Mouse (Mus musculus) liver, embryonic 14.5 days (tissue): ENCODE data around the gene Rec114. TPM values are rescaled to one million over a fixed set of nuclear protein-coding genes. Genes with fewer than 3 reads are reported as not detected.

Experiments
- ATAC-seq: fragments of 200-750 bp; cut with Nextera tagmentation; 2 replicates; pipeline ENCODE4 v1.8.0; 2017; ENCODE audit warnings: moderate number of reproducible peaks, mild to moderate bottlenecking, moderate library complexity; ENCODE audit not compliant: insufficient read depth
- DNase-seq, 3 experiments: peaks; one replicate each; pipeline ENCODE4 v3.0.0-alpha.2; 2012 to 2013; ENCODE audit warnings: low read depth in 3 of 3, low spot score in 3 of 3
- H3K27ac ChIP-seq: fragments of 300-500 bp; sonication (generic); 2 replicates; pipeline ENCODE4 v1.5.1; 2014; ENCODE audit warnings: moderate library complexity, mild to moderate bottlenecking, control low read depth, inconsistent platforms
- H3K27me3 ChIP-seq: fragments of 300-500 bp; sonication (generic); 2 replicates; pipeline ENCODE4 v1.6.1; 2014; ENCODE audit warnings: mild to moderate bottlenecking, low read length, moderate library complexity; ENCODE audit not compliant: control insufficient read depth, insufficient read depth
- H3K36me3 ChIP-seq: fragments of 300-500 bp; sonication (generic); replicated peaks from 2 replicates; pipeline ENCODE4 v1.6.1; 2014; ENCODE audit warnings: low read depth; ENCODE audit not compliant: control insufficient read depth, insufficient read depth
- H3K4me1 ChIP-seq, 2 experiments: fragments of 200-500 bp in 1 of 2; fragments of 300-500 bp in 1 of 2; sonication (generic) in 1 of 2; replicated peaks; 2 replicates each; pipeline ENCODE4 v1.6.1; 2012 to 2014; ENCODE audit warnings: antibody characterized with exemption in 1 of 2, inconsistent platforms in 1 of 2, low read length in 1 of 2; ENCODE audit not compliant: control insufficient read depth in 2 of 2, insufficient read depth in 2 of 2
- H3K4me2 ChIP-seq: fragments of 300-500 bp; sonication (generic); 2 replicates; pipeline ENCODE4 v1.6.1; 2014; ENCODE audit warnings: low read depth, mild to moderate bottlenecking, control low read depth, moderate library complexity
- H3K4me3 ChIP-seq, 2 experiments: fragments of 200-500 bp in 1 of 2; fragments of 300-500 bp in 1 of 2; sonication (generic) in 1 of 2; 2 replicates each; pipeline ENCODE4 v1.5.1; 2012 to 2014; ENCODE audit warnings: low read depth in 2 of 2, low read length in 2 of 2, mild to moderate bottlenecking in 2 of 2, control low read depth in 1 of 2, inconsistent platforms in 1 of 2, moderate library complexity in 1 of 2; ENCODE audit not compliant: insufficient read depth in 1 of 2
- H3K9ac ChIP-seq: fragments of 300-500 bp; sonication (generic); replicated peaks from 2 replicates; pipeline ENCODE4 v1.6.1; 2014; ENCODE audit warnings: mild to moderate bottlenecking, control low read depth, moderate library complexity
- H3K9me3 ChIP-seq: fragments of 300-500 bp; sonication (generic); 2 replicates; pipeline ENCODE4 v1.6.1; 2016; ENCODE audit warnings: low read length, mixed read lengths; ENCODE audit not compliant: control insufficient read depth
- CTCF ChIP-seq: IDR thresholded peaks from 2 replicates; pipeline ENCODE4 v1.5.1; 2016; ENCODE audit warnings: antibody characterized with exemption, low read depth, control low read depth
- EP300 ChIP-seq: IDR thresholded peaks from 2 replicates; pipeline ENCODE4 v1.6.1; 2016; ENCODE audit warnings: antibody characterized with exemption, low read depth
- WGBS: fragments of 180-500 bp; shearing (Covaris S2); extraction: QIAGEN DNeasy Blood & Tissue Kit; methylation state at CpG from one replicate; pipeline ENCODE4 v1.1.7; 2014; ENCODE audit not compliant: insufficient replicate concordance; 5-methylcytosine and 5-hydroxymethylcytosine counted together
- polyA plus RNA-seq, 2 experiments: library from polyadenylated mRNA; depleted of rRNA in 1 of 2; stranded (reverse) in 1 of 2; unstranded in 1 of 2; fragments of >200 nt; fragmentation: Nextera tagmentation in 1 of 2; extraction: Ambion mirVana in 1 of 2; gene quantifications; 2 replicates each; pipeline versions ENCODE4 v1.2.1 to v1.2.3; 2012 to 2014

The Rec114 gene
- polyA plus RNA-seq, 2 experiments = 16.3 to 40.3 TPM

DNA sequence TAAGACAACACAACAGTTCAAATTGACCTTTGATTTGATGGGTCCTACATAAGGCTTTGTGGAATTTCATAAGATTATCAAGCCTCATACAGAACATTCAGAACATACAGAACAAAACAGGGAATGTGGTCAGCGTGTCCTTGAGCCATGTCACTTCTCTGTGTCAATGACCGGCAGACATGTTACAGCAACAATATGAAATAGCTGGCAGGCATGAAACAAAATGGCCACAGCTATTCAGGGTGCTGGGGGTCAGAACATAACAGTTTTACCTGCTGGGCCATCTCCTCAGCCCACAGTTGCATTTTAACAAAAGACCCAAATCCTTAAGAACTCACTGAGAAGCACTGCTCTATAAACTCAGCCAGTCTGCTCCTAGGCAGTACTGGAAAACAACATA is 45.3 kb downstream of the Rec114 start:
- no peak overlapping the region for H3K27ac ChIP-seq
- no peak overlapping the region for H3K4me2 ChIP-seq
- H3K9ac ChIP-seq = no peak overlapping the region
- ATAC-seq (no peak), DNase-seq (no peak)
- H3K9me3 ChIP-seq = no peaks in the 10 kb centered on the region
- H3K4me1 ChIP-seq = no peaks in the 10 kb centered on the region
- H3K27me3 ChIP-seq = no peaks in the 10 kb centered on the region
- TF ChIP-seq EP300 (no peak), CTCF (no peak)
- no peaks in the 10 kb centered on the region for H3K36me3 ChIP-seq
- 74% methylated on average over 2 of the region's 2 CpGs for WGBS
- H3K4me3 ChIP-seq = no peak overlapping the region

GRCm38 (mm10) chr9:58691471-58691870 is 52.3 kb downstream of the Rec114 start:
- Histone ChIP-seq H3K36me3 (no peaks in the 10 kb centered on the region), H3K4me2 (no peak overlapping the region), H3K9ac (no peak overlapping the region), H3K9me3 (no peaks in the 10 kb centered on the region), H3K27me3 (no peaks in the 10 kb centered on the region), H3K4me1 (no peaks in the 10 kb centered on the region), H3K4me3 (no peak overlapping the region), H3K27ac (no peak overlapping the region)
- no peak for TF ChIP-seq EP300
- TF ChIP-seq CTCF = no peak
- DNase-seq (no peak), ATAC-seq (no peak)
- WGBS = 82% methylated on average over 7 of the region's 7 CpGs

- no peaks in the 10 kb centered on the region for H3K36me3 ChIP-seq
- H3K27ac ChIP-seq = no peak overlapping the region
- no peaks in the 10 kb centered on the region for H3K27me3 ChIP-seq
- H3K4me3 ChIP-seq = no peak overlapping the region
- H3K4me2 ChIP-seq = no peak overlapping the region
- H3K4me1 ChIP-seq = no peaks in the 10 kb centered on the region
- H3K9ac ChIP-seq = no peak overlapping the region
- no peaks in the 10 kb centered on the region for H3K9me3 ChIP-seq
- DNase-seq = no peak
- no peak for ATAC-seq
- TF ChIP-seq EP300 (no peak), CTCF (no peak)
- WGBS = 68% methylated on average over 4 of the region's 4 CpGs
Observed at GRCm38 (mm10) chr9:58690701-58691100, 53.1 kb downstream of the Rec114 start.

GRCm38 (mm10) chr9:58688076-58688475 is 55.7 kb downstream of the Rec114 start:
- no peak overlapping the region for H3K9ac ChIP-seq
- DNase-seq = no peak
- WGBS = 77% methylated on average over 4 of the region's 4 CpGs
- ATAC-seq = no peak
- H3K27me3 ChIP-seq = no peaks in the 10 kb centered on the region
- no peaks in the 10 kb centered on the region for H3K9me3 ChIP-seq
- no peaks in the 10 kb centered on the region for H3K36me3 ChIP-seq
- H3K4me3 ChIP-seq = no peak overlapping the region
- no peaks in the 10 kb centered on the region for H3K4me1 ChIP-seq
- H3K4me2 ChIP-seq = no peak overlapping the region
- no peak overlapping the region for H3K27ac ChIP-seq
- TF ChIP-seq CTCF = no peak
- TF ChIP-seq EP300 = no peak

DNA sequence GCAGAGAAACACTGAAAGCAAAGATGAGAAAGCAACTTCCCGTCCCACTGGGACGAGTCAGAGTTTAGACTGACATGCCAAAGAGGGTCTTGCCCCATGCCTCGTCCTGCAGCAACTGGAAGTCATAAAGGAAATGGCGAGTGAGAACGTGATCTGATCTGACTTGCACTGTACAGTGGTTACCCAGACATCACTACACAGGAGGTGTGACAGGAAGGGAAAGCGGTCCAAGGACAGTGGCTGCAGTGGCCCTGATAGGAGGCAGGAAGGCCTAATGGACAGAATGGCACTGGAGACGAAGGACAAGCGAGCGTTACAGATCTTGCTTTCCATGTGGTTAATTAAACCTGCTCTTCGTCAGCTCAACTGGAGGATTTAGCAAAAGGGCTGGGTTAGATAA is 58.5 kb downstream of the Rec114 start:
- no peaks in the 10 kb centered on the region for H3K4me1 ChIP-seq
- 23% methylated on average over 10 of the region's 10 CpGs for WGBS
- H3K4me2 ChIP-seq = no peak overlapping the region
- TF ChIP-seq CTCF = no peak
- TF ChIP-seq EP300 = no peak
- H3K9me3 ChIP-seq = no peaks in the 10 kb centered on the region
- no peak overlapping the region for H3K27ac ChIP-seq
- DNase-seq = no peak
- no peak overlapping the region for H3K4me3 ChIP-seq
- no peaks in the 10 kb centered on the region for H3K36me3 ChIP-seq
- no peak overlapping the region for H3K9ac ChIP-seq
- ATAC-seq = no peak
- no peaks in the 10 kb centered on the region for H3K27me3 ChIP-seq

DNA sequence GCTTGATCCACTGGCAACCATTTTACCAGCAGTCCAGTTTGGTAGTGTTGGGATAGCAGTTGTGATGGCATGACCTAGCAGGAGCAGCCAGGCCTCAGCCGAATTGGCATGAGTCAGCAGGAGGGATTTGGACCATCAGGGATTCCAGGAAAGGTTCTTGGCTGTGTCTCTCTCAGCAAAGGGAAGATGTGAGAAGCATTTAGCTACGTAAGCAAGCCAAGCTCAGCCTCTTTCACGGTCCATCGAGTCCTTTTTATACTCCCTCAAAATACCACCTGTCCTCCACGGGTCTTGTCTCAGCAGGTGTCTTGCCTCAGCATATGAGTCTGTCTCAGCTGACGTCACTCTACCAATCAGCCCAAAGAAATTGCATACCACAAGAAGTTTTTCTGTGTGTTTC is 60.4 kb downstream of the Rec114 start:
- no peak overlapping the region for H3K9ac ChIP-seq
- no peaks in the 10 kb centered on the region for H3K36me3 ChIP-seq
- H3K4me2 ChIP-seq = no peak overlapping the region
- TF ChIP-seq EP300 (no peak), CTCF (no peak)
- ATAC-seq (no peak), DNase-seq (no peak)
- H3K4me1 ChIP-seq = no peaks in the 10 kb centered on the region
- no peak overlapping the region for H3K4me3 ChIP-seq
- no peak overlapping the region for H3K27ac ChIP-seq
- WGBS = 74% methylated on average over 6 of the region's 6 CpGs
- no peaks in the 10 kb centered on the region for H3K27me3 ChIP-seq
- no peaks in the 10 kb centered on the region for H3K9me3 ChIP-seq
